Mouse (Mus musculus): ENCODE results near the gene Fcgr4. TPM values are rescaled to one million over a fixed set of nuclear protein-coding genes. Genes with fewer than 3 reads are reported as not detected.

Gene Fcgr4
- total and polyA plus RNA-seq, 3 experiments: 1.6 to 6.9 (median 5.1) TPM

DNA sequence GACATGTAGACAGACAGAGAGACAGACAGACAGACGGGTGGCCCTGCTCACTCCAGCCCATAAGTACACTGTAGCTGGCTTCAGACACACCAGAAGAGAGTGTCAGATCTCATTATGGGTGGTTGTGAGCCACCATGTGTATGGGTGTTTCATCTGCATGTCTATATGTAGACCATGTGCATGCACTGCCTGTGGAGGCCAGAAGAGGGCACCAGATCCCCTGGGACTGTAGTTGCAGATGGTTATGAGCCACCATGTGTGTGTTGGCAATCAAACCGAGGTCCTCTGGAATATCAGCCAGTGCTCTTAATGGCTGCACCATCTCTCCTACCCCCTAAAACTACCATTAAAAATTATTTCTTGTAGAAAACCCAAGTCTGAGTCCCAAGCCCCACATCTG is 11.8 kb upstream of the Fcgr4 start:
- DNase-seq: no peak

GRCm38 (mm10) chr1:171011733-171012132 is 7.0 kb upstream of the Fcgr4 start:
- DNase-seq: no peak

DNA sequence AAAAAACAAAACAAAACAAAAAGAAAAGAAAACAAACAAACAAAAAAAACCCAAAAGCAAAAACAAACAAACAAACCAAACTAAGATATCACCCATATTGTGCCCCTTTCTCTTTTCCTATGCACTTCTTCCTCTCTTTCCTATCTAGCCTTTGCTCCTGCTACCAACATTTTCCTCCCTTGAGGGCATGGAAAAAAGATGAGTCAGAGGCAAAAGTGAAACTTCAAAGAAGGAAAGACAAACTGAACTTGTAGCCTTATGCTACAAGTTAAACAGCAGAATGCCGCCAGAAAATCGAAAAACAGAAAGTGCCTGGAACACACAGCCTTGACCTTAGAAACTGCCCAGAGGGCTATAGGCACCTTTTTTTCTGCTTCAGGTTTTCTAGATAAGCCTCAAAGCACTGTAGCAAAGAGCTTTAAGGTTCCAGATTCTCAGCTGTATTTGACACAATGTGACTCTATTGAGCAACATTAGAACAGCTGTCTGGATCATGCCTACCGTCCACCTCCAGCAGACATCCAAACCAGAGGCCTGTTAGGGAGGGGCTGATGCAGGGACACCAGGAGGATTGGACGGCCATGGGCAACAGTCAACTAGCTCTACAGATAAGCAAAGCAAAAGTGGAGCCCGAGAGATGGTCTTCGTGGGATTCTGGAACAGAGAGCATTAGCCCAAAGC is 1.9 kb upstream of the Fcgr4 start:
- DNase-seq: peak; percentile 45

- DNase-seq: no peak
These were observed 1.1 kb upstream of the Fcgr4 start for GRCm38 (mm10) chr1:171017468-171018158.

- peak; percentile 69 for DNase-seq
These were observed 711 bp downstream of the Fcgr4 start for GRCm38 (mm10) chr1:171019311-171019950.

DNA sequence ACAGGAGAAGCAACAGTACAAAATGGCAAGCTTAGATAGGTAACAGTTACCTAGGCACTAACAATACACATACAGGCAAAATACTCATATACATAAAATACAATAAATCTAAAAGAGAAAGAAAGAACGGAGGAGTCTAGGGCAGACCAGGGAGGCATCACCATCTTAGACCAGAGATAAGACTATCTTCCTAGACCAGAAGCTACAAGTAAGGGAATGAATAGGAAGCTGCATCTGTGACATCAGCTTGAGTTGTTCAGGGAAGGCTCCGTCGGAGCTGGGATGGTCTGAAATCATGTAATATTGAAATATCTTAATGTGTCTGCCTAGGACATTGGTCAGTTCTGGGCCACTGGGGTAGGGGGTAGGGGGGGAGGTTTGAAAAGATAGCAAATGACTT is 13.0 kb downstream of the Fcgr4 start:
- no peak for DNase-seq

DNA sequence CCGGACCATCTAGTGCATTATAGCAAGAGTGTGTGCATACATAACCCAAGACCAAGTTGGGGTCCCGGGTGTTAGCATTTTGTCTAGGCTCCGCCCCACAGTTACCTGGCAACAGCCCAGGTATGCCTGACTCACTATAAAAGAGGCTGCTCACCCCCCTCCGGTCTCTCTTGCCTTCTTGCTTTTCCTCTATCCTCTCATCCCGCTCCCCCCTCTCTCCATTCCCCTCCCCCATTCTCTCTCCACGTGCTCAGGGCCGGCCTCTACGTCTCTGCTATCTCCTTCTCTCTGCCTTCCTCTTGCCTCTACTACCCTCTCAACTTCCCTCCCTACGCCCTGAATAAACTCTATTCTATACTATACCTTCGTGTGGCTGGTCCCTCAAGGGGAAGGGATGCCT is 14.0 kb downstream of the Fcgr4 start:
- DNase-seq: no peak

DNA sequence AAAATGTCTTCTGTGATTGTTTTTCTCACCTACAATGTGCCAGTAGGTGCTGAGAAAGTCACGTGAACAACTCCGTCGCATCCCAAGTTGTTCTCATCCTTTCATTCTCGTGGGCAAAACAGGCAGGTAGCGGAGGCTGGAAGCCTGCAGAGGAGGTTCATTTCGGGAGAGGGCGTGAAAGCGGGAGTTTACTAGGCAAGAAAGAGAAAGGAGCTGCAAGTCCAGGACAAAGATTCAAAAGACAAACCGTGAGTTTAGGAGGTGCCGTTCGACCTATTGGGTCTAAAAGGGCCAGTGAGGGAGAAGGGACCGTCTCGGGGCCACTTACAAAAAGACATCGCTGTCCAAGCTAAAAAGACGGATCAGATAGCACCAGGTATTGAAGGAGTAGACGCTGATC is 14.5 kb downstream of the Fcgr4 start:
- peak; percentile 28 for DNase-seq

DNA sequence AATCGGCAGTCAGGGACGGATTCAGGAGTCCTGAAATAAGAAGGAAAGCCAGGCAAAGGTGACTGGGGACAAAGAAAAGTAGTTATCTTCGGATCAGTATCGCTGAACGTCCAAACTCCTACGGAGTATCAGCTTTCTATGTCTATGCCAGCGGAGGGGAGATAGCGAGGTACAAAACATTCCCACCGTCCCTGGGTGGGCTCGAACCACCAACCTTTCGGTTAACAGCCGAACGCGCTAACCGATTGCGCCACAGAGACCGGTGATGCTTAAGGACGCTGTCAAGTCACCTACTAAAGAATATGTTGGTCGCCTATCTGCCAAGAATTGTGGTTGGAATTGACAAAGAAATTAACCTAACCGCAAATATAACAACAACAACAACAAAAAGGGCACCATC is 15.0 kb downstream of the Fcgr4 start:
- peak; percentile 93 for DNase-seq

DNA sequence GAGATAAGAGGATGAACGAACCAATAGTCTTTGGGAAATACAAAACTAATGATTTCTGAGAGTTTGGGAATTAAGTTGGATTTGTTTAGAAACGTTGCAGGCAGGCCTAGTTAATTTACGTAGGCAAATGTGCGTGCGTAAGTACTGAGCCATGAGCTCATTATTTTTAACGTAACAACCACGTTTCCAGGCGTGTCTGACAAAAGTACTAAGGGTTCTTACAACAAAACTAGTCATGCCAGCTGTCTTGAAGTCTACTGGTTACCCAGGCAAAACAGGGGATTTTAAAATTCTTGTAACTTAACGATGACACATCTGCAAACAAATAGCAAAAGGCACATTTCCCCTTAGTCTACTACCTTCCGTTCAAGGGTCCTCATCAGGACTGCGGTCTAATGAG is 15.5 kb downstream of the Fcgr4 start:
- no peak for DNase-seq

GRCm38 (mm10) chr1:171035611-171036010 is 16.9 kb downstream of the Fcgr4 start:
- DNase-seq: no peak

GRCm38 (mm10) chr1:171036550-171037324 is 18.0 kb downstream of the Fcgr4 start:
- DNase-seq: peak; percentile 83

- peak; percentile 87 for DNase-seq
These were observed 19.4 kb downstream of the Fcgr4 start for GRCm38 (mm10) chr1:171037861-171038721.

DNA sequence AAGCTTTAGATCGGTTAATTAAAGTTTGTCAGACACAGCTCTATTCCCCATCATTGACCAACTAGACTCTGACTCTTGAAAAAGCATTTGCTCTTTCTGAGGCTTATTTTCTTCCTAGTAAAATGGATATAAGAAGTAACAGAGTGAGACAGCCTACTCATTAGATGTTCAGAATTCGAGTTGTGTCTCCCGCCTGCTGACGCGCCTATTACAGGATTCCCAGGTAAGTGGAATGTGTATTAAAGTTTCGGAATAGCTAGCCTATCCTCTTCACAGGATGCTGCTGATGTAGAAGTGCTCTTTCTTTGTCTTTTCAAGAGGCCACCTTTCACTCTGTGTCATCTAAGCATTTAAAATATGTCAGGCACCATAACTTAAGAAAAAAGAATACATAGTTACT is 20.4 kb downstream of the Fcgr4 start:
- DNase-seq: no peak

GRCm38 (mm10) chr1:171039880-171040279 is 21.2 kb downstream of the Fcgr4 start:
- DNase-seq: no peak

DNA sequence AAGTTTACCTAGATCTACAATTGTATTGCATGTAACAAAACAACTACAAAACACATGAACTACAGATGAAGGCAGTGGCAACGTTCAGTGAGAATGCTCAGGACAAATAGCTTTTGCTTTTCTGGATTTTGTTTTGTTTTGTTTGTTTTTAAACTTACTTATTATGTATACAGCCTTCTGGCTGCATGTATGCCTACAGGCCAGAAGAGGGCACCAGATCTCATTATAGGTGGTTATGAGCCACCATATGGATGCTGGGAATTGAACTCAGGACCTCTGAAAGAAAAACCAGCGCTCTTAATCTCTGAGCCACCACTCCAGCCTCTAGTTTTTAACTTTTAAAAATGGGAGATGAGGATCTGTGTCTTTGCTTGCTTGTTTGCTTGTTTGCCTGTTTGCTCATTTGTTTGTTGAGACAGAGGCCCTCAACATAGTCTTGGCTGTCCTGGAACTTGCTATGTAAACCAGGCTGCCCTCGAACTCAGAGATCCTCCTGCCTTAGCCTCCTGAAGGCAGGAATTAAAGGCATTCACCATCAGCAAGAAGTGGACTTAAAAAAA is 25.0 kb downstream of the Fcgr4 start:
- DNase-seq: no peak

DNA sequence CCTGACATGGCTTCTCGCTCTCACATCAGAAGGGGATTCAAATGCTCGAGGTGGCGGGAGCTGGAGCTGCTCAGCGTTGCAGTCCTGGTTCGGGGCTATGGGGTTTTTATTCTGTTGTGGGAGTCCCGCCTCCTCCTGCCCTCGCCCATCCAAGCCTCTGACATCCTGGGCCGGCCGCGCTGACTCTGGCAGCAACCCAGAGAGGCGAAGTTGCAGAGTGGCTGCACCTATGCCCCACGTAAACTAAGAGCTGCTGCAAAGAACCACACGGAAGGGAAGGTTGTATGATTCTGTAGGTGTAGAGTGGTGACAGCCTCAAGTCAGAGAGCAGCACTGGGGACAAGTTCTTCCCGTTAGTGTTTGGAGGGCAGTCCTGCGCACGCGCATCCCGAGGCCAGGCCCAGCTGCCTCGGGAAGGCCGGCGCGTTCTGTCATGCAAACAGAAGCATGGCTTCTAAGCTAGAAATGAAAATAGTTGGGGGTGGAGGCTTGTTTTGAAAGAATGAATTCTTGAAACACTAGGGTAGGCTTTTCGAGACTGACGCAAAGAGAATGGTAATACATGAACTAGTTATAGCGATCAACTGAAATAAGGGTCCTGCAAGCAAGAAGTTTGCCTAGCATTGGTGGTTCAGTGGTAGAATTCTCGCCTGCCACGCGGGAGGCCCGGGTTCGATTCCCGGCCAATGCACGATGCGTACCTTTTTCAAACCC is 25.8 kb downstream of the Fcgr4 start:
- peak; percentile 92 for DNase-seq

DNA sequence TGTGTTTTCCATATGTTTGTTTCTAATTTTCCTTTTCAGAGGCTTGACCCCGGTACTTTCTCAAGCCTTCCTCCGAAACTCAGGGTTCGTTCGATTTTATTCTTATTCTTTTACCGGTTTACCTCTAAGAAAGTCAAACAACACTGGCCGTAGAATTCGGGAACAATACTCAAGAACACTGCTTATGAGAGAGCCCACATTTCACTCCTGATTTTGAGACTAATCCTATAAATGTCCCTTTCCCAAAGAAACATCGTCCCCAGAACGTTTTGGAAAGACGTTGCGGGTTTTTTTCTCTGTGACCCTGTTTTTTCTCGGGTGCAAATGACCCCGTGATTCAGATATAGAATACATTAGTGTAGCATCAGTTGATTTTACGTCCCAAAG is 26.4 kb downstream of the Fcgr4 start:
- DNase-seq: no peak

GRCm38 (mm10) chr1:171046501-171046900 is 27.8 kb downstream of the Fcgr4 start:
- DNase-seq: no peak

DNA sequence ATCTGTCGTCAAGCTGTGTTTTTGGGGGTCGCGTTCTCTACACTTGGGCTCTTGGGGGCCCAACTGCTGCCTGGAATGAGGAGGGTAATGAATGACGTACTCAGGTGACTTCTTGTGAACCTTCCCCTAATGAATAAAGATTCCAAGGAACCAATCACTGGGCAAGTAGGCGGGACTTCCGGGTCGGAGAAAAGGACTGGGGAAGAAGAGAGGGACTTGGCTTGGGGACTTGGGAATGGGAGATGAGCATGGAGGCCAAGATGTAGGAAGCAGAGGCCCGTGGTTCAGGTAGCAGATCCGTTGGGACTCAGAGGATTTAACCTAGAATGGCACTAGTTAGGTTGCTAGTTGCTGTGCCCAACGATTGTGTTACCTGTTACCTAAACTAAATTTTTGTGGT is 30.5 kb downstream of the Fcgr4 start:
- no peak for DNase-seq

DNA sequence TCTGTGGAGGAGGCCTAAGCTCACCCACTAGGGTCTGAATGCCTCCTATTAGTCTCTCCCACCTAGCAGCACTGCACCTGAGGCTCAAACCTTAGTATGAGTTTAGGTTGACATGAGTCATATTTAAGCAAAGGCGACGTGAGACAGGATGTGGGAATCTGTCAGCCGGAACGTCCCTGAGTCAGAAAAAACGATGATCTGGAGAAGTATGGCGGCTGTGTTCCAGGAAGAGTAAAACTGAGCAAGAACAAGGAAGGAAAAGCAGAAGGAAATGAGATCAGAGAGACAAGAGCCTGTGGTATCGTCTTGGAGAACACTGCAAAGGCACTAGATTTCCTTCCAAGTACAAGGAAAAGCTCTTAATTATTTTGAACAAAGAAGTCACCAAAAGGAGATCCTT is 32.1 kb downstream of the Fcgr4 start:
- DNase-seq: no peak
